Mouse (Mus musculus) left cerebral cortex, adult 18-20 months (tissue): Measurements from ENCODE around the gene Prc1. TPM values are rescaled to one million over a fixed set of nuclear protein-coding genes. Genes with fewer than 3 reads are reported as not detected.
A peak's percentile ranks its signal among the peaks of the same experiment; 100 is the strongest.

Source experiments
- DNase-seq, 2 experiments: peaks; one replicate each; pipeline ENCODE4 v3.0.0; 2021 to 2022; ENCODE audit warnings: low spot score in 2 of 2, mixed read lengths in 1 of 2
- long read RNA-seq, 2 experiments: library from polyadenylated mRNA; stranded (forward); transcript quantifications; one replicate each; pipeline ENCODE4 v2.0.0; 2021
- total RNA-seq, 2 experiments: library from RNA; stranded (reverse); gene quantifications; 2 replicates each; pipeline ENCODE4 v1.2.3; 2021

Prc1 gene
- total RNA-seq = under 1 TPM; 0.75 to 0.93 TPM
- long read RNA-seq, experiment 1 = 0 reads
- long read RNA-seq, experiment 2 = 0 reads

DNA sequence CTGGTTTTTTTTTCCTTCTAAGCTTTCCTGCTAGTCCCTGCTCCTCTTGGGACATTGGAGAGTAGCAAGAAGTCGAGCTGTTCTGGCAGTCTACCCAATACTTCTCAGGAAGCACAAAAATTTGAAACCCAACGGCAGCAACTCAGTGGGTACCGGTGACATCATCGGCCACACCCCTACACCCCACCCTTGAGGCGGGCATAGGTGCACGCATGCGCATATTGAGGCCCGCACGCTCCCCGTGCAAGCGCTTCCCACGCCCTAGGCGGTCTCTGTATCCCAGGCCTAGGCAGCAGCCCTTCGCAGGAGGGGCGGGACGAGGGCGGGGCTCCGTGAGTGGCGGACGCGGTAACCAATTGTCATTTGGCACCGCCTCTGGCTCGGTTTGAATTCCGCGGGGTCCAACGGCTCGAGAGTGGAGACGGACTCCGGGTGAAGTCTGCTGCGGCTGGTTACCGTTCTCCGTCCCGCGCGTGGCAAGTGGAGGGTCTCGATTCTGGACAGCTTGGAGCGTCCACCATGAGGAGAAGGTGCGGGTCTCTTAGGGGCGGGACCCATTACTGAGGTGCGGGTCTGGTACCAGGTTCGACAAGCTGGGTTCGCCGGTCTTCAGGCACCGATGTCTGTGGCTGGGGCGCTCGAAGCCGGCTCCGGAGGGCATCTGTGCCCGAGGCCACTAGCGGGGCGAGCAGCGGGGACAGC, at the start of gene Prc1:
TSS of gene Prc1 (plus strand) at position 389 of the 702 bp plus-strand sequence.
- peak; percentile 96 to 97 for DNase-seq

DNA sequence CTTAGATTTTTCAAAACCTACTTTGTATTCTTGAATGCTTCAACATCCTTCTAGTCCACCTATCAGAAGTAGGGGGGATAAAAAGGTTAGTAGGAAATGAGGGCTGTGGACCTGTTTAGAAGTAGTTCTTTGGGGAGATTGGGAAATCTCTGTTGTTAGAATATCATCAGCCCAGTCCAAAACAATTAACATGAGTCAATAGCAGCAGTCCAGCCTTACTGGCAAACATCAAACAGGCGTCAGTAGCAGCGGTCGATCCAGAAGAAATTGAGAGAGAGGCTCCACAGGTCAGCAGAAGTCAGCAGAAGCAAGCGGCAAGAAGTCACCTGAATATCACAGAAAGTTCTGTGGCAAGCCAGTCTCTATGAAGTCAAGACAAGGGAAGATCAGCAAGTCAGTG, 49.4 kb upstream of the Prc1 start:
- no peak for DNase-seq

DNA sequence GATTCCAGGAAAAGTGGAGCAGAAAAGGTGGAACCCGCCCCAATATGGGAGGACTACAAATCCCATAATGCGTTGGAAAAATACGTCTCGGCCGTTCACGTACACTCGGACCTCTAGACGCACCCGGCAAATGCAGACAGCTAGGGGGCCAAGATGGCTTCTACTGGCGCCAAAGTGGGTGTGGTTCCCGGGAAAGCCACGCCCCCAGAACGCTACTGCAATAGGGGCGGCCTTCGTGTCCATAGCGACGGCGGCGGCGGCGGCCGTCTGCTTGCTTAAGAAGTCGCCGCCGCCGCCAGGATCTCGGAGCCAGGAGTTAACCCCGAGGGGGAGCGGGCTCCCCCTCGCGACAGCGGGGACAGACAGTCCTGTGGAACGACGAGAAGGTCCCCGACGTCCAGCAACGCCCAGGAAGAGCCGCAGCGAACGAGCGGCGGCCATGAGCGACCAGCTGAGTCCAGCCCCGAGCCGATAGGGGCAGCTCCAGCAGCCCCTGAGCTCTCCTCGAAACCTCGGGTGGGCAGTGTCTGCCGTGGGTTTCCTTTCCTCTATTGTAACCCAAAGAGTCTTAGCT, 48.0 kb upstream of the Prc1 start, which contains the start of gene Ttll13:
TSS of gene Ttll13 (plus strand) at position 229 of the 574 bp plus-strand sequence.
- peak; percentile 95 for DNase-seq

DNA sequence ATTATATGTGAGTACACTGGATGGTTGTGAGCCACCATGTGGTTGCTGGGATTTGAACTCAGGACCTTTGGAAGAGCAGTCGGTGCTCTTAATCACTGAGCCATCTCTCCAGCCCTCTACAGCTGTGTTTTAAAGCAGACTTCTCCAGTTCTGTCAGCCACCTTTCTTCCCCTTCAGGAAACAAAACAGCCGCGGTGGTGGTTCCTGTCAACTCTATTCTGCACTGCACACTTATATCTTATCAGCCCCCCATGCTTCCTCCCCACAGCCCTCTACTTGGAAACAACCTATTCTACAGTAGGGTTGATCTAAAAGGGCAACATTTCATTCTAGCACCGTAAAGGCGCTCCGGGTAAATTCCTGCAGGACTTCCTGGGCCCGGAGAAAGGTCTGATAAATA, 47.4 kb upstream of the Prc1 start:
- no peak for DNase-seq

DNA sequence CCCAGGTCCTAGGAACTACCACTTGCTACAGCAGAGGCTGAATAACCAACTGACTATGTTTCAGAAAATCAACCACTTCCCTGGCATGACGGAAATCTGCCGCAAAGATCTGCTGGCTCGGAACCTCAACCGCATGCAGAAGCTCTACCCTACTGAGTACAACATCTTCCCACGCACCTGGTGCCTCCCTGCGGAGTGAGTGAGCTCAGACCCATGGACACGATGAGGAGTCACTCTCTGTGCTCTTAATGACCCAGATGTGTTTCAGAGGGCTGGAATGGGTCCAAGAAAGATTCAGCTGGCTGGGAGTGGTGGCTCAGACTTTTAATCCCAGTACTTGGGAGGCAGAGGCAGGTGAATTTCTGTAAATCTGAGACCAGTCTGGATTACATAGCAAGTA, 41.8 kb upstream of the Prc1 start:
- DNase-seq = no peak

DNA sequence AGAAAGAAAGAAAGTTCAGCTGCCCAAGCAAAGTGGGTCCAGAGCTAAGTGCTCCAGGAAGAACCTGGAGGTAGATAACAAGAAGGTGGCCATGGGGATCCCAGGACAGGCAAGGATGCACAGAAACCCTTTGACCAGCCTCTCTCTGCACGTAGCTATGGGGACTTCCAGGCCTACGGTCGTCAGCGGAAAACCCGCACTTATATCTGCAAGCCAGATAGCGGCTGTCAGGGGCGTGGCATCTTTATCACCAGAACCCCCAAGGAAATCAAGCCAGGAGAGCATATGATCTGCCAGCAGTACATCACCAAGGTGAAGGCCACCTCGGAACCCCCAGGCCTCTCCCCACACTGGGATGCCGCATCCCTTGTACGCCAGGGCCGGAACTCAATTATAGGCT, 41.4 kb upstream of the Prc1 start:
- DNase-seq = no peak

DNA sequence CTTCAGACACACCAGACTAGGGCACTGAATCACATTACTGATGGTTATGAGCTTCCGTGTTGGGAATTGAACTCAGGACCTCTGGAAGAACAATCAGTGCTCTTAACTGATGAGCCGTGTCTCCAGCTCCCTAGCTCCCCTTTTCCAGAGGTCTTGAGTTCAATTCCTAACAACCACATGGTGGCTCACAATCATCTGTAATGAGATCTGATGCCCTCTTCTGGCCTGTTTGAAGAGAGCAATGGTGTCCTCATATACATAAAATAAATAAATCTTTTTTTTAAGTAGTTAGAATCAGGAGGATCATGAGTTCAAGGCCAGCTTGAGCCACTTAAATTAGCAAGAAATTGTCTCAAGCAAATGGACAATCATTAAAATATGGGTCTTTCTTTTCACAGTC, 38.3 kb upstream of the Prc1 start:
- no peak for DNase-seq

DNA sequence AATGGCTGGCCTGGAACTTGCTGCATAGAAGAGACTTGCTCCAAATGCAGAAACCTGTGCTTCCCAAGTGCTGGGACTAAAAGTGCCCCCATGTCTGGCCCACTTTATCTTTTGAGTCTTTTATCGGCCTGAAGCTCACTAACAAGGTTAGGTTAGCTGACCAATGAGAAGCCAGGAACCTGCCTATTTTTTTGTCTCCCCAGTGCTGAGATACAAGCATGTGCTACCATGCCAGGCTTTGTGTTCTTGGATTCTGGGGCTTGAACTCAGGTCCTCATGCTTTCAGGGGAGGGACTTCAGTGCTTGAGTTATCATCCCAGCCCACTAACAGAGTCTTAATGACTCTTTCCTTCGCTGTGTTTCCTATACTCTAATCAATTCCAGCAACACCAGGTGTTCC, 36.5 kb upstream of the Prc1 start:
- no peak for DNase-seq

DNA sequence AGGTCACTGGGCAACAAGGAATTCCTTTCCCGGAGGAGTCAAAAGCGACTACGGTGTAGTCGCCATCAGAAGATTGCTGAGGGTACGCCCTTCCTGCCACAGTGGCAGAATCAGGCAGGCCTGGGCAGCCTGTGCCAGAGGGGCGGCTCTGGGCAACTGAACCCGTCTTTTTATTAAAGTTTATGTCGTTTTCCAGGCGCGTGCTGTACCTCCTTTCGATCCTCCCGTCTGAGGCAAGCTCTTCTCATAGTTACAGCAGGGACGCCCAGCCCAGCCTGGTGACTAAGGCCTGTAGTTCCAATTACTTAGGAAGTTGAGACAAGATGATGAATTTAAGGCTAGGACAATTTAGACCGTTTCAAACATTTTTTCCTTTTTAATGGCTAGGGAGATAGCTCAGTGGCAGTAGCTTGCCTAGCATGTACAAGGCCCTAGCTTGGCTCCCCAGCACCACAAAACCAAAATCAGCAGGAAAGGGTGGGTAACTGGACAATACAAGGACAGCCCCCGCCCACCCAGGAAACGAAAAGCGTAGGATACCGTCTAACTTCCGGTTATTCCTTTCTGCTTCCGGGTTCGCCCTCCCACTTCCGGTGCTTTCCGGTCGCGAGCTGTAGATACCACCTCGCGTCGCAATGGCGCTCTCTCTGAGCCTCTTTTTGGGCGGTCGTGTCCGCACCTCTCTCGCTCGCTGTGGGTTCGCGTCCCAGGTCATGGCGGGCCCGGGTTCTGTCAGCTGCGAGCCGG, 33.5 kb upstream of the Prc1 start, which contains the start of gene Ngrn:
TSS of gene Ngrn (plus strand) at position 591 of the 747 bp plus-strand sequence.
- DNase-seq = peak; percentile 87 to 88

DNA sequence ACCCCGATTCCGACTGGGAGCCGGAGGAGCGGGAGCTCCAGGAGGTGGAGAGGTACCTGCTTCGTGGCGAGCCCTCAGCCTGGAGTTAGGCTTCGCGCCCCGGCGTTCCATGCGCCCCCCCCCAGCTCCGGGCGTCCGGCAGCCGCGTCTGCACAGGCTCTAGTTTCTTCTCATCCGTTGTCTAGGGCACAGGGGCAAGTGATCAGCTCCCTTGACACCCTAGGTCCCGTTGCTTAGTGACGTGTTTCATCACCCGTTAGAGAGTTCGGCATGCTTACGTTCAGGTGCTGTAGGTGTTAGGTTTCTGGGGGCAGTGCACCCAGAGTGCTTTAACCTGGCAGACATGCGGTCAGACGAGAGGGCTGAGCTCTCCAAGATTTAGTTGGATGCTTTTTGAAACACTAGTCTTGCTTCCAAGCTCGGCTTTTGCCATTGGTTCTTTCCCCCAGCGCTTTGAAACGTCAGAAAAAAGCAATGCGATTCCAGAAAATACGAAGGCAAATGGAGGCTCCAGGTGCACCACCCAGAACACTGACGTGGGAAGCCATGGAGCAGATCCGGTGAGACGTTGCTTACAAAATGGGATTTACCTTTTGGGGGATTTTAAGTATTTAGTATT, 32.8 kb upstream of the Prc1 start:
- peak in 1 of 2 experiments; percentile 7 for DNase-seq

DNA sequence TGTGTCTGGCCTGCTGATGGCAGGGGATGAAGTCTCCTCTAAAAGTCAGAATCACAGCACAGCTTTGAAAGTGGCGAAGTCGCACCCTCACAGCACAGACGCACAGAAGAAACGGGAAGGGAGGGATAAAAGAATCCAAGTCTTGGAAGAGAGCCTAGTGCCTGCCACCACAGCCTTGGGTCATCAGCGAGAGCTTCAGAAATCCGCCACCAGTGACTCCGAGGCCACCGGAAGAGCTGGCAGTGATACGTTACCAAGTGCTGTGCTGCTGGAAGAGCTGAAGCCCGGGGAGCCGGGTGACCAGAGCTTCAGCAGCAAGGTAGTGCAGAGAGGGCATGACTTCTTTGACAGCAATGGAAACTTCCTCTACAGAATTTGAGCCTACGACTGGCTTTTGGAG, 29.6 kb upstream of the Prc1 start:
- no peak for DNase-seq

DNA sequence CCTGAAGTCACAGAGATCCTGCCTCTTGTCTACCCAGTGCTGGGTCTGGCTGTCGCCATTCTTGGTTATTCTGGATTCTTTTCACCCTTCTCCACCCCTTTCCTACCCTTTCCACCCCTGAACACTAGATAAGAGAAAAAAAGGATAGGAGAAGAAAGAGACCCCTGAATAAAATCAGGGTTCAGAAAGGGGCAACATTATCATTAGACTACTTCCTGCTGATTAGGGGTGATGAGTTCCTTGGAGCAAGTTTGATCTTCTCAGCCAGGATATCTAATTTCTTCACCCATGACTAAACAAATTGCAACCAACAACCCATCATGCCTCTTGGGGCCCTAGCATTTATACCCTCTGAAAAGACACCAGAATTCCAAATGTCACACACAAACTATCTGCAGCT, 26.5 kb upstream of the Prc1 start:
- DNase-seq = no peak

DNA sequence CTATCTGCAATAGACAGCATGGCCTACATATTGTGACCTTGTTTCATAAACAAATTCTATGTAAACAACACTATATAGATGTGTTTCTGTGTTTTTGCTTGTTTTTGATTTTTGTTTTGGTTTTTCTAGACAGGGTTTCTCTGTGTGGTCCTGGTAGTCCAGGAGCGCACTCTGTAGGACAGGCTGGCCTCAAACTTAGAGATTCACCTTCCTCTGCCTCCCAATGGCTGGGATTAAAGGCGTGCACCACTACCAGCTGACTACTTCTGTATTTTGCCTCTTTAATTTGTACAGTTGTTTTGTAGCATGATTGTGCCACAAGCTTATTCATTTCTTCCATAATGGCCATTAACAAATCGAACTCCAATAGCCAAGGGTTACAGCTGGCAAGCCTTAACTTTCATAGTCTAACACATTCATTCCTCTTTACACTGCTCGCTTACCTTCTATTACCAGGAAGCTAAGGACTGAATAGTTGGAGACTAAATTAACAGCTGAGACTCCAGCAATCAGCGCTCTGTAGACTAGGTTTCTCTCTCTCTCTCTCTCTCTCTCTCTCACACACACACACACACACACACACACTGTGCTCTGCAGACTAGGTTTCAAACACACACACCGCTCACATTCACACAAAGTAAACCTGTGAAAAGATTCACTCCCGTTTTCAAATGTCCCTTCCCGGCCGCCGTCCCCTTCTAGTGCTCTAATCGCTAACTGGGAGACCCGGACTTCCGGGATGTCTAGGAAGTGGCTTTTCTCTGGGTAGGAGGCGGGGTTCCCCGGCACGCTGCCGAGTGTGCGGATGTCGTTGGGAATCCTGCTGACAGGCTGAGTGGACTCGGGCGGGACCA, 25.1 kb upstream of the Prc1 start, which contains the start of gene Vps33b:
TSS of gene Vps33b (plus strand) at position 753 of the 854 bp plus-strand sequence.
- peak; percentile 96 to 99 for DNase-seq

DNA sequence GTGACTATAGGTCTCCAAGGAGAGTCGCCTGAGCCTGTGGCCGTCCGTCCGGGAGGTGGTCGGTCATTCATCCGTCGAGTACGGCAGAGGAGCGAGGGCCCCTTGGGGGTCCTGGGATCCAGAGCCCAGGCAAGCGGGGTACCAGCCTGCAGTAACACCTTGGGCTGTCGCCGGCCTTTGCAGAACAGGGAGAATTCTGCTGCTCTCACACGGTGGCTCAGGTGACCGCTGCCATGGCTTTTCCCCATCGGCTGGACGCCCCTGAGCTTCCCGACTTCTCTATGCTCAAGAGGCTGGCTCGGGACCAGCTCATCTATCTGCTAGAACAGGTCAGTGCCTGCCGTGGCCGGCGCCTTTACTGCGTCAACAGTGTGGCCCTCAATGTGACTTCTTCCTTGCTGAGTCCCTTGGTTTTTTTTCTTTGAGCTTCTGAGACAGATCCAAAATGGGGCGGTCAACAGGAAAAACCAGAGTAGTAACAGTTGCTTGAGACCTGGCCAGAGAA, 24.4 kb upstream of the Prc1 start:
- DNase-seq = no peak

DNA sequence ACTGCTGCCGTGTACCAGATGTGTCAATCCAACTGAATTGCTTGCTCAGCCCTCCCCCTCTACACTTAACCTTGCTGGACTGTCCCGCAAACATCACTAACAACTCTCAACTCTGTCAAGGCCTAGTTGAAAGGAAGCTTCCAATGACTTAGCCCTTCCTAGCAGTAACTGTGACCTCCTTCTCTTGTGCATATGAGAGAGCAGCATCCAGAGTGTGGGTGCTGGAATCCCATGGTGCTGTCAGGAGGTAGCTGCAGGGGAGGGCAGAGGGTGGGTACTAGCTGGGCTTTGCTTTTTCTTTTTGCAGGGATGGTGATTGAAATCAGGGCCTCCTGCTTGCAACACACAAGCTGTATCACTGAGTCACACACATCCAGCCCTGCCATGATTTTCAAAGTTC, 20.8 kb upstream of the Prc1 start:
- DNase-seq = no peak

DNA sequence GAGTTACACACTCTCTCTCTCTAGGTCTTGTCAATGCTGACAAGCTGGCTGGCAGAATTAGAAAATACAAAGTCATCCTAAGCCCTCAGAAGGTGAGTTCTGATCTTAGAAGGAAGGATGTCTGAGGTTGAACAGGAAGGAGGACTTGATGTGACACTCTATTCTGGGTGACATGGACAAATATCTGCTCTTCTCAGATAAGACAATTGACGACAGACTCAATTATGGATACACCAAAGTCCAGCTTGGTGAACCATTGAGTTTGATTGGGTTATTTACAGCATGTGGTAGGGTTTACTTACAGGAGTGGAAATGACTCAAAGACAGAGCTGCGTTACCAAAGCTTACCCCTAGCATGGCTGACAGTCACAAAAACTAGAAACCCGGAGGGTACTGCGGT, 17.9 kb upstream of the Prc1 start:
- DNase-seq = no peak

DNA sequence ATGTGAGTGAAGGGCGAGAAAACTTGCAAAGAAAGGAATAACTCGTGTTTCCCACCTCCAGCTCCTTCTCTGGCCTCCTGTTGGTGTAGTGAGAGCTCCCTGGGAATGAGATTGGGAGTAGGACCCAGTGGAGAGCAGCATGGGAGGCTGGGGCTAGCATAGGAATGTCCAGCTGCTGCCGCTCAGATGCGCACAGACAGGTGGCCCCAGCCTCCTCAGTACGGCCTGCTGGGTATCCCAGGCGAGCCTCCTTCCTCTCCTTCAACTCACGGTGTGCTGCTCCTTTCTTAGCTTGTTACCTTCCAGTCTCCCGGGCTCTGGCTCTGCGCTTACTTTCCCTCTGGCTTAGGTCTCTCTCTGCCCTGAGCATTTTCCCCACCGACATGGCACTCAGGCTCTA, 14.2 kb upstream of the Prc1 start:
- DNase-seq = no peak

DNA sequence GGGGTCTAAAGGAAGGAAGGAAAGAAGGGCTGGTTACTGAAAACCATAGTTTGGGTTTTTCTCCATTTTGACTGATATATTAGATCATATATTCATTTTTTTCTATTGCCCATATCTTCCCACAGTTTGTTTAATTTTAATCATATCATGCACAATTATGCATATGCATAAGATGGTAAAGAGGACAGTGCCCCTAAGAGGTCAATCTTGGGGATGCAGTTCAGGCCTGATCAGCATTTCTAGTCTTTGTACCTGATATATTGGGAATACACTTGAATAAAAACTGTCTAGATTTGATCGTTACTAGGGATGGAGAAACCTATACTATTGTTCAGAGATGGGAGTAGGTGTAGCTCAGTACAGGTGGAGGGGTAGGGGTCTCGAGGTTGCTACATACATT, 13.3 kb upstream of the Prc1 start:
- no peak for DNase-seq

DNA sequence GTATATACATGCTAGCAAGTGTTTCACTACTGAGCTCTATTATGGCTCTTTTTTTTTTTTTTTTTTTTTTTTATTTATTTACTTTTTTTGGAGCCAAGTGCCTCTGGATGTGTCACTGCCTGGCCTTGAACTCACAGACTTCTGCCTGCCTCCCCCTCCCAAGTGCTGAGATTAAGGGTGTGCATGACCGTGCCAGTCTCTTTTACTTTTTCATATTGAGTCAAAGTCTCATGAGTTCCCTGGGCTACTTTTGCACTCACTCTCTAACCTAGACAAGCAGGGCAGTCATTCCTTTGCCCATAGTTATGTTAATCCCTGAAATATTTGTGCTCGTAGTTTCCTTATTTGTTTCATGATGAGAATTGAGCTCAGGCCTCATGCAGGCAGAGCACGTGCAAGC, 12.6 kb upstream of the Prc1 start:
- DNase-seq = no peak

DNA sequence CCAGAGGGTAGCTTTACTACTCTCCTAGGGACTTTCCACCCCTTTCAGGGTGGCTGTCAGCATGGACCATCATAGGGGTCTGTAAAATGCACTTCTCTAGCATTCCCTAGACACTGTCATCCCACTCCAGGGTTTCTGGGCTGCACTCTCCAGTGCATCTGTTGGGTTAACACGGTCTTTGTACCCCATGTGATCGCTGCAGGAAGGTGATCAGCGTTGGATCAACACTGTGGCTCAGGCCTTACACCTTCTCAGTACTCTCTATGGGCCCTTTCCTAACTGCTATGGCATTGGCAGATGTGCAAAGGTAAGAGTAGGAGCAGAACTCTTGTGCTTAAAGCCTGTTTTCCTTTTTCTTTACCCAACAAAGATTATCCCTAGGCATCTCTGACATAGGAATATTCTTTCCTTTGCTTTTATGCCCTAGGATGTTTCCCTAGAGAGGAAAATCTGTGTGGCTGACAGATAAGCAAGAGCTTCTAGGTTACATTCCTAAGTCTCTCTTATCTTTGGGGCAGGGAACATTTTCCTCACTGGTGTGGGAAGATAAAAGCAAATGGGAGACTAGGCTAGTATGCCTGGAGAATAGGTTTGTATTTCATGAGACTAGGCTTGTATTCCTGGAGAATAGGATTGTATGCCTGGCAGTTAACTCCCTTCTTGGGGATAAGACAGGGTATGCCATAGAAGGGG, 10.9 kb upstream of the Prc1 start:
- DNase-seq = no peak
